Mouse (Mus musculus): ENCODE data around the gene Krt33a. TPM values are rescaled to one million over a fixed set of nuclear protein-coding genes. Genes with fewer than 3 reads are reported as not detected.

Gene Krt33a
- not detected in 2 replicates for polyA plus RNA-seq (2014; fragmentation: Nextera tagmentation; extraction: Ambion mirVana)

GRCm38 (mm10) chr11:100016112-100016511 is at the start of gene Krt33a:
Gene Krt33a, minus strand, starts transcription at chr11:100016212.
- Histone ChIP-seq H3K4me3 (ENCODE audit: low read depth, low read length) (no peak within 1 kb of the TSS), H3K36me3 (ENCODE audit: control insufficient read depth, insufficient read depth, low read length) (no peaks in the 10 kb centered on the region), H3K27ac (ENCODE audit: low read depth) (no peak within 1 kb of the TSS), H3K27me3 (replicated peaks; ENCODE audit: control insufficient read depth, insufficient read depth, low read length) (no peaks in the 10 kb centered on the region), H3K4me1 (replicated peaks; ENCODE audit: control insufficient read depth, insufficient read depth, low read length) (no peaks in the 10 kb centered on the region), H3K9me3 (ENCODE audit: control insufficient read depth, low read length) (no peaks in the 10 kb centered on the region), H3K9ac (ENCODE audit: low read length) (no peak within 1 kb of the TSS), H3K4me2 (ENCODE audit: low read length) (no peak within 1 kb of the TSS)
- DNase-seq (ENCODE audit: low spot score) (no peak), ATAC-seq (replicated peaks; ENCODE audit: low FRiP score, low TSS enrichment, low read depth) (no peak)
- WGBS: 63% methylated on average over 4 of the region's 4 CpGs

- Histone ChIP-seq H3K9me3 (ENCODE audit: control insufficient read depth, low read length) (no peaks in the 10 kb centered on the region), H3K9ac (ENCODE audit: low read length) (no peak overlapping the region), H3K27me3 (replicated peaks; ENCODE audit: control insufficient read depth, insufficient read depth, low read length) (no peaks in the 10 kb centered on the region), H3K27ac (ENCODE audit: low read depth) (no peak overlapping the region), H3K4me3 (ENCODE audit: low read depth, low read length) (no peak overlapping the region), H3K4me1 (replicated peaks; ENCODE audit: control insufficient read depth, insufficient read depth, low read length) (no peaks in the 10 kb centered on the region), H3K36me3 (ENCODE audit: control insufficient read depth, insufficient read depth, low read length) (no peaks in the 10 kb centered on the region), H3K4me2 (ENCODE audit: low read length) (no peak overlapping the region)
- WGBS: 72% methylated on average over 8 of the region's 8 CpGs
- no peak for ATAC-seq (replicated peaks; ENCODE audit: low FRiP score, low TSS enrichment, low read depth)
- no peak for DNase-seq (ENCODE audit: low spot score)
These were observed 42.9 kb upstream of the Krt33a start for GRCm38 (mm10) chr11:100058875-100059274.

GRCm38 (mm10) chr11:100055686-100056655 is 40.0 kb upstream of the Krt33a start:
- H3K4me3 ChIP-seq (ENCODE audit: low read depth, low read length): no peak overlapping the region
- H3K36me3 ChIP-seq (ENCODE audit: control insufficient read depth, insufficient read depth, low read length): no peaks in the 10 kb centered on the region
- ATAC-seq (replicated peaks; ENCODE audit: low FRiP score, low TSS enrichment, low read depth) (no peak), DNase-seq (ENCODE audit: low spot score) (peak; percentile 45)
- no peaks in the 10 kb centered on the region for H3K27me3 ChIP-seq (replicated peaks; ENCODE audit: control insufficient read depth, insufficient read depth, low read length)
- no peak overlapping the region for H3K27ac ChIP-seq (ENCODE audit: low read depth)
- no peak overlapping the region for H3K9ac ChIP-seq (ENCODE audit: low read length)
- H3K4me1 ChIP-seq (replicated peaks; ENCODE audit: control insufficient read depth, insufficient read depth, low read length): no peaks in the 10 kb centered on the region
- WGBS: 61% methylated on average over 9 of the region's 9 CpGs
- H3K9me3 ChIP-seq (ENCODE audit: control insufficient read depth, low read length): no peaks in the 10 kb centered on the region
- no peak overlapping the region for H3K4me2 ChIP-seq (ENCODE audit: low read length)

GRCm38 (mm10) chr11:100050451-100050850 is 34.4 kb upstream of the Krt33a start, which contains the start of gene Krt31:
Gene Krt31, minus strand, starts transcription at chr11:100050551.
- H3K4me3 ChIP-seq (ENCODE audit: low read depth, low read length): no peak within 1 kb of the TSS
- H3K9ac ChIP-seq (ENCODE audit: low read length): no peak within 1 kb of the TSS
- no peaks in the 10 kb centered on the region for H3K36me3 ChIP-seq (ENCODE audit: control insufficient read depth, insufficient read depth, low read length)
- WGBS: 79% methylated on average over 3 of the region's 3 CpGs
- no peaks in the 10 kb centered on the region for H3K27me3 ChIP-seq (replicated peaks; ENCODE audit: control insufficient read depth, insufficient read depth, low read length)
- peak; percentile 15 for DNase-seq (ENCODE audit: low spot score)
- no peaks in the 10 kb centered on the region for H3K9me3 ChIP-seq (ENCODE audit: control insufficient read depth, low read length)
- ATAC-seq (replicated peaks; ENCODE audit: low FRiP score, low TSS enrichment, low read depth): no peak
- no peaks in the 10 kb centered on the region for H3K4me1 ChIP-seq (replicated peaks; ENCODE audit: control insufficient read depth, insufficient read depth, low read length)
- H3K4me2 ChIP-seq (ENCODE audit: low read length): no peak within 1 kb of the TSS
- no peak within 1 kb of the TSS for H3K27ac ChIP-seq (ENCODE audit: low read depth)

- Histone ChIP-seq H3K4me3 (ENCODE audit: low read depth, low read length) (no peak overlapping the region), H3K27me3 (replicated peaks; ENCODE audit: control insufficient read depth, insufficient read depth, low read length) (no peaks in the 10 kb centered on the region), H3K36me3 (ENCODE audit: control insufficient read depth, insufficient read depth, low read length) (no peaks in the 10 kb centered on the region), H3K4me1 (replicated peaks; ENCODE audit: control insufficient read depth, insufficient read depth, low read length) (no peaks in the 10 kb centered on the region), H3K9me3 (ENCODE audit: control insufficient read depth, low read length) (no peaks in the 10 kb centered on the region), H3K4me2 (ENCODE audit: low read length) (no peak overlapping the region), H3K27ac (ENCODE audit: low read depth) (no peak overlapping the region), H3K9ac (ENCODE audit: low read length) (no peak overlapping the region)
- no peak for ATAC-seq (replicated peaks; ENCODE audit: low FRiP score, low TSS enrichment, low read depth)
- WGBS: 66% methylated on average over 2 of the region's 2 CpGs
- DNase-seq (ENCODE audit: low spot score): no peak
These were observed 31.2 kb upstream of the Krt33a start for GRCm38 (mm10) chr11:100047193-100047592.

- Histone ChIP-seq H3K4me3 (ENCODE audit: low read depth, low read length) (no peak overlapping the region), H3K9me3 (ENCODE audit: control insufficient read depth, low read length) (no peaks in the 10 kb centered on the region), H3K27me3 (replicated peaks; ENCODE audit: control insufficient read depth, insufficient read depth, low read length) (no peaks in the 10 kb centered on the region), H3K36me3 (ENCODE audit: control insufficient read depth, insufficient read depth, low read length) (no peaks in the 10 kb centered on the region), H3K9ac (ENCODE audit: low read length) (no peak overlapping the region), H3K27ac (ENCODE audit: low read depth) (no peak overlapping the region), H3K4me1 (replicated peaks; ENCODE audit: control insufficient read depth, insufficient read depth, low read length) (no peaks in the 10 kb centered on the region), H3K4me2 (ENCODE audit: low read length) (no peak overlapping the region)
- ATAC-seq (replicated peaks; ENCODE audit: low FRiP score, low TSS enrichment, low read depth) (no peak), DNase-seq (ENCODE audit: low spot score) (peak; percentile 52)
- 52% methylated on average over 6 of the region's 6 CpGs for WGBS
These were observed 30.4 kb upstream of the Krt33a start for GRCm38 (mm10) chr11:100046303-100046866.

DNA sequence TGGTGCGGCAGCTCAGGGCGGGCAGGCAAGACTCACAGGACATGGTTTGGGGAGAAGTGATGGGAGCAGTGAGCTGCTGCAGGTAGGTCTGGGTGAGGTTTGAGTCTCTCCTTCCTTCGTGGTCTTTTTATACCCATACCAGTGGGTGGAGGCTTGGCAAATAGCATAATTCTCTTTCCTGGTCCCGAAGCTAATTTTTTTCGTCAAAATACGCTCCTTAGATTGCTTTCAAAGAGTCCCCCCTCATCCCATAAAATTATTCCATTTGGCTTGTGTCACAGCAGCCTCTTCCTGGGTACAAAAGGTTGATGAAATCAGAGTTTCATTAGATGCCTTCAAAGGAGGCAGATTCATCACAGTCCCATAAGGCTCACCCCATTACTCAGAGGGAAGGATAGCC is 25.4 kb upstream of the Krt33a start, which contains the start of gene Krt34:
Gene Krt34, minus strand, starts transcription at position 101 of the 400 bp plus-strand sequence.
- WGBS: 90% methylated on average over 6 of the region's 6 CpGs

GRCm38 (mm10) chr11:100029768-100030167 is 13.8 kb upstream of the Krt33a start, which contains the start of gene Krt33b:
Gene Krt33b, minus strand, starts transcription at chr11:100029868.
- Histone ChIP-seq H3K4me3 (ENCODE audit: low read depth, low read length) (no peak within 1 kb of the TSS), H3K9me3 (ENCODE audit: control insufficient read depth, low read length) (no peaks in the 10 kb centered on the region), H3K36me3 (ENCODE audit: control insufficient read depth, insufficient read depth, low read length) (no peaks in the 10 kb centered on the region), H3K27me3 (replicated peaks; ENCODE audit: control insufficient read depth, insufficient read depth, low read length) (no peaks in the 10 kb centered on the region), H3K27ac (ENCODE audit: low read depth) (no peak within 1 kb of the TSS), H3K4me1 (replicated peaks; ENCODE audit: control insufficient read depth, insufficient read depth, low read length) (no peaks in the 10 kb centered on the region), H3K9ac (ENCODE audit: low read length) (no peak within 1 kb of the TSS), H3K4me2 (ENCODE audit: low read length) (no peak within 1 kb of the TSS)
- DNase-seq (ENCODE audit: low spot score) (no peak), ATAC-seq (replicated peaks; ENCODE audit: low FRiP score, low TSS enrichment, low read depth) (no peak)
- 84% methylated on average over 6 of the region's 6 CpGs for WGBS

More for the DNA sequence above, 25.4 kb upstream of the Krt33a start, which contains the start of gene Krt34:
- H3K9me3 ChIP-seq (ENCODE audit: control insufficient read depth, low read length): no peaks in the 10 kb centered on the region
- no peaks in the 10 kb centered on the region for H3K4me1 ChIP-seq (replicated peaks; ENCODE audit: control insufficient read depth, insufficient read depth, low read length)
- H3K9ac ChIP-seq (ENCODE audit: low read length): no peak within 1 kb of the TSS
- no peak within 1 kb of the TSS for H3K27ac ChIP-seq (ENCODE audit: low read depth)
- H3K4me3 ChIP-seq (ENCODE audit: low read depth, low read length): no peak within 1 kb of the TSS
- H3K4me2 ChIP-seq (ENCODE audit: low read length): no peak within 1 kb of the TSS
- ATAC-seq (replicated peaks; ENCODE audit: low FRiP score, low TSS enrichment, low read depth) (no peak), DNase-seq (ENCODE audit: low spot score) (peak; percentile 15)
- no peaks in the 10 kb centered on the region for H3K27me3 ChIP-seq (replicated peaks; ENCODE audit: control insufficient read depth, insufficient read depth, low read length)
- H3K36me3 ChIP-seq (ENCODE audit: control insufficient read depth, insufficient read depth, low read length): no peaks in the 10 kb centered on the region

Measured in intestine, embryonic 14.5 days (tissue).